Mouse (Mus musculus): Measurements from ENCODE around the gene Rcan1.

Rcan1 gene

GRCm38 (mm10) chr16:92383412-92383811, 87.3 kb downstream of the Rcan1 start:
- in situ Hi-C loops (cut with MboI; ENCODE audit: low pct_unique_long_range_greater_than_20kb in 1 of 2, low sequenced_read_pairs in 2 of 2, unreplicated experiment in 1 of 2) = loop anchor here in 1 of 2 experiments (10.0 kb wide), 1 partner anchor 61 kb away; no protein-coding TSS in a partner anchor

DNA sequence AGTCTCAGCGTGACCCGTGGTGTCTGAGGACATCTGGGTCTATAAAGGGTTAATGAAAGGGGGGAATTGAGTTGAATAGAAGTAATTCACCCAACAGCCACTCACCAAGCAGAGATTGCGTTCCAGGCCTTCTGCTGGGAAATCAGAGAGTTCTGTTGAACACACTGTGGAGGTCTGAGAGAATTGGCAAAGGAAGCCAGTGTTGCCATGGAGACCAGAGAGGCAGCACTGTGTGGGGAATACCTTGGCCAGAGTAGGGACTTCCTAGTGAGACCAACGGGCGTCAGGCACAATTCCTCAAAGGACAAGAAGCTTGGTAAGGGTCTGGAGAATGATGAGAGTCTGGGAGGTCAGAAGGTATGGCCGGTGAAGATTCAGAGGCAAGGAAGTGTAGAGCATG, 88.2 kb downstream of the Rcan1 start:
- in situ Hi-C loops (cut with MboI; ENCODE audit: low pct_unique_long_range_greater_than_20kb in 1 of 2, low sequenced_read_pairs in 2 of 2, unreplicated experiment in 1 of 2) = loop anchor here in 1 of 2 experiments (10.0 kb wide), 1 partner anchor 62 kb away; no protein-coding TSS in a partner anchor

DNA sequence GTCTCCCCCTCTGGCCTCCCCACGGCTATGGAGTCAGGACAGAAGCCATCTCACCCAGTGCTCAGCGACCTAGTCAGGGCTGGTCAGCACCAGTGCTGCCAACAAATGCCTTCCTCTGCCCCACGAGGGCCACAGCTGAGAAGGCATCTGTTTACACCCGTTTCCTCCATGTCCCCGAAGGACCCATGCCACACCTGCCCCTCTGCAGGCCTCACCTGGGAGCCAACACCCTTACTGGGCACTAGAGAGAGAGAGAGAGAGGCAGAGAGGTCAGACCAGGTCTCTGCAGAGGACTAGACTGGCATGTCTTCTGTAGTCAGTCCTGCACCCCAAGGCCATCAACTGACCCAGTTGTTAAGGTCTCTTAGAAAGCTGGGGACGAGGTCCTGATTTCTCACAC, 89.6 kb downstream of the Rcan1 start:
- in situ Hi-C loops (cut with MboI; ENCODE audit: low pct_unique_long_range_greater_than_20kb in 1 of 2, low sequenced_read_pairs in 2 of 2, unreplicated experiment in 1 of 2) = loop anchor here in 1 of 2 experiments (10.0 kb wide), 1 partner anchor 64 kb away; no protein-coding TSS in a partner anchor

DNA sequence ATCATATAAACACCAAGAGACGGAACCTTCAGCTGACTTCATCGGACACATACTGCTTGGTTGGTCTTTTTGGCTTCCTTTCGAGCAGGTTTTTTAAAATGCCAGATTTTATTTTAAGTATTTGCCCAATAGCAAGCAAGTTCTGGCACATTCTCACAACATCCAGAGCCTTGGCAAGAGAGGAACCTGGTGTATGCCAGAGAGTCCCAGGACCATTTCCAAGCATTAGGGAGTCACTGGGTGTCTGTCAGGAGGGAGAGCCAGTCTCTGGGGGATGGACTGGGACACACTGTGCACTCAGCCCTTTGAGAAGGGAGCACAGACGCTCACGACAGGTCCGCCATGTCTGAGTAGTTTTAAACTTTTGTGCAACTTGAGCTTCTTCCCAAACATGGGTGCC, 93.7 kb downstream of the Rcan1 start:
- in situ Hi-C loops (cut with MboI; ENCODE audit: low pct_unique_long_range_greater_than_20kb in 1 of 2, low sequenced_read_pairs in 2 of 2, unreplicated experiment in 1 of 2) = loop anchor here in 1 of 2 experiments (10.0 kb wide), 1 partner anchor 108 kb away; the partner anchor contains the start of gene Clic6

DNA sequence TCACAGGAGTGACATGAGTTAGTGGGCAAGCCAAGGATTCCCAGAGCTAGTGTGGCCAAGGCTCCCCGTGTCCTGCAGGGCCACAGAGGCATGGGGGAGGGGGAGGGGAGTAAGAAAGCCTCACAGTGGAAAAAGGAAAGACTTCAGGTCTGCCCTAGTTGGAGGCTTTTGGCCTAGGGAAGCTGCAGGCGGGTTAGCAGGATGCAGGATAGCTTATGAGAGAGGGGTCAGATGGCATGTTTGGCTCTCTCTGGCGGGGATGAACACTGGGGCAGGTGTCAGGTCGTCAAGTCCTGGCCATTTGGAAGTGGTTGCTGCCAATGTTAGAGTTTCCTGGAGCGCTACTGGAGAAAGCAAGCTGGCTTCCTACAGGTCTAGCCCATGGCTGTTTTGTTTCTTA, 99.0 kb downstream of the Rcan1 start:
- in situ Hi-C loops (cut with MboI; ENCODE audit: low pct_unique_long_range_greater_than_20kb in 1 of 2, low sequenced_read_pairs in 2 of 2, unreplicated experiment in 1 of 2) = loop anchor here in 1 of 2 experiments (10.0 kb wide), 1 partner anchor 113 kb away; the partner anchor contains the start of gene Clic6

- in situ Hi-C loops (cut with MboI; ENCODE audit: low pct_unique_long_range_greater_than_20kb in 1 of 2, low sequenced_read_pairs in 2 of 2, unreplicated experiment in 1 of 2) = no loop called here
Measured at GRCm38 (mm10) chr16:92369260-92369659, 101.4 kb downstream of the Rcan1 start.

DNA sequence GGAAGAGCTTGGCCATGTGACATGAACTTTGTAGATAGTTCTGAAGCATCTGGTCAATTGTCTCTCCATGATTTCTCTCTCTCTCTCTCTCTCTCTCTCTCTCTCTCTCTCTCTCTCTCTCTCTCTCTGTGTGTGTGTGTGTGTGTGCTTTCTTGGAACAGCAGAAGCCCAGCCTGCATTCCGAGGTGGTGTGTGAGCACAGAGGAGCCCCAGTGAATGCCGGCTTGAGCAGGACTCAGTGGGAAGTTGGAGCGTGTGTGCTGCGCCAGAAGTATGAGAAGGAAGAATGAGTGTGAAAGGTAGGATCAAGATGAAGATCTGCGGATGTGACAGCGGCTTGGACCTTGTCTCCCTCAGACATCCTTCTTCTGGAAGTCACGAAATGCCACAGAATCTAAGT, 105.2 kb downstream of the Rcan1 start:
- in situ Hi-C loops (cut with MboI; ENCODE audit: low pct_unique_long_range_greater_than_20kb in 1 of 2, low sequenced_read_pairs in 2 of 2, unreplicated experiment in 1 of 2) = no loop called here

- in situ Hi-C loops (cut with MboI; ENCODE audit: low pct_unique_long_range_greater_than_20kb in 1 of 2, low sequenced_read_pairs in 2 of 2, unreplicated experiment in 1 of 2) = no loop called here
Measured at GRCm38 (mm10) chr16:92360711-92361110, 110.0 kb downstream of the Rcan1 start.

- in situ Hi-C loops (cut with MboI; ENCODE audit: low pct_unique_long_range_greater_than_20kb in 1 of 2, low sequenced_read_pairs in 2 of 2, unreplicated experiment in 1 of 2) = no loop called here
Measured at GRCm38 (mm10) chr16:92359229-92359628, 111.4 kb downstream of the Rcan1 start, which contains the start of gene Kcne1. Gene Kcne1 (minus strand): TSS chr16:92359468.

DNA sequence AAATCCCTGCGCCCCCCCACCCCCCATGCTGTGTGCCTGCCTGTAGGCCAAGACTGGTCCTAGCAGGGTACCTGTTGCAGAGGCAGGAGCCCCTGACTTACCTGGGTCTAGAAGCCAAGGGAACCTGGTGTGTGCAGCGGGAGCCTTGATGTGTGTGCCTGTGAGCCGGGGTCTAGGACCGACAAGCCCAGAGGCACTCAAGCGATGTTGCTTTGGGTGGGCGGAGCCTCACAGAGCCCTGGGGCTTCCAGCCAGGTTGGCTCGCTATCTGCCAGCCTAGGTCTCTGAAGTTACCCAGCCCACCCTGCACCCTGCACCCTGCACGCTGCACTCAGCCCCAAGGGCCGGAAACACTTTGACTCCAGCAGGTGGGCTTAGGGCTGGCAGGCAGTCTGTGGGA, 111.9 kb downstream of the Rcan1 start:
- in situ Hi-C loops (cut with MboI; ENCODE audit: low pct_unique_long_range_greater_than_20kb in 1 of 2, low sequenced_read_pairs in 2 of 2, unreplicated experiment in 1 of 2) = no loop called here

GRCm38 (mm10) chr16:92357566-92357965, 113.1 kb downstream of the Rcan1 start:
- in situ Hi-C loops (cut with MboI; ENCODE audit: low pct_unique_long_range_greater_than_20kb in 1 of 2, low sequenced_read_pairs in 2 of 2, unreplicated experiment in 1 of 2) = no loop called here

GRCm38 (mm10) chr16:92357023-92357422, 113.6 kb downstream of the Rcan1 start:
- in situ Hi-C loops (cut with MboI; ENCODE audit: low pct_unique_long_range_greater_than_20kb in 1 of 2, low sequenced_read_pairs in 2 of 2, unreplicated experiment in 1 of 2) = no loop called here

DNA sequence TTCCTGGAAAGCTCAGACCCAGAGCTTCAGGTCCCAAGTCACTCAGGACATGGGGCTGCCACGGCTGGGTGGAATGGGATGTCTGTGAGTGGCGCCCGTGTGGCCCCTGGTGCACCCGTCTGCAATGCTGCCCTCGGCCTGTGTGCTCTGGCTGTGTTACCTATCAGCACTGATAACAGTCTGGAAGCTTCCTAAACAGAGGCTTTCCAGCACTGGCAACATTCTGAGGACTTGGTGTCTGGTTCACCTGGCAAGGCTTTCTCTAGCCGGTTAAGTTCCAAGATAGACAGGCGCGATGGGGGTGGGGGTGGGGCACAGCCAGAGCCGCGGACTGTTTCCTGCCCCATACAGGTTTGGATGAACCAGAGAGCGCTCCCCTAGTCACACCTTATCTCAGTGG, 114.7 kb downstream of the Rcan1 start:
- in situ Hi-C loops (cut with MboI; ENCODE audit: low pct_unique_long_range_greater_than_20kb in 1 of 2, low sequenced_read_pairs in 2 of 2, unreplicated experiment in 1 of 2) = no loop called here

GRCm38 (mm10) chr16:92355366-92355765, 115.3 kb downstream of the Rcan1 start:
- in situ Hi-C loops (cut with MboI; ENCODE audit: low pct_unique_long_range_greater_than_20kb in 1 of 2, low sequenced_read_pairs in 2 of 2, unreplicated experiment in 1 of 2) = no loop called here

DNA sequence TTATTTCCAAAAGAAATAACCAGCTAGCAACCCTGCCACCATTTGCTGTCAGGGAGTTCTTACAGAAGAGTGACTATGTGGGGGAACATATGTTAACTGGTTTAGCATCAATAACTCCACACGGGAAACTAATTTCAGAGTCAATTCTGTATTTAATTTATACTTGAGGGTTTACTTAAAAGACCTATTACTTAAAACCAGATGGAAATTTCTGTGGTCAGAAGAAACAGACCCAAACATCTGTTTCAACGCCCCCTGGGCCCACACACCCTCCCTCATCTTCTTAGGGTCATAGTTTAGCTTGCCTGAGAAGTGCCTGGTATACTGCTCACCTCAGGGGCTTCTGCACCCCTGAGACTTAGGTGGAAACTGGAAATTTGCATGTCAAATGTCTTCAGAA, 116.8 kb downstream of the Rcan1 start:
- in situ Hi-C loops (cut with MboI; ENCODE audit: low pct_unique_long_range_greater_than_20kb in 1 of 2, low sequenced_read_pairs in 2 of 2, unreplicated experiment in 1 of 2) = no loop called here

- in situ Hi-C loops (cut with MboI; ENCODE audit: low pct_unique_long_range_greater_than_20kb in 1 of 2, low sequenced_read_pairs in 2 of 2, unreplicated experiment in 1 of 2) = no loop called here
Measured at GRCm38 (mm10) chr16:92353295-92353694, 117.4 kb downstream of the Rcan1 start.

GRCm38 (mm10) chr16:92348941-92349340, 121.7 kb downstream of the Rcan1 start:
- in situ Hi-C loops (cut with MboI; ENCODE audit: low pct_unique_long_range_greater_than_20kb in 1 of 2, low sequenced_read_pairs in 2 of 2, unreplicated experiment in 1 of 2) = no loop called here

GRCm38 (mm10) chr16:92346297-92346916, 124.3 kb downstream of the Rcan1 start:
- in situ Hi-C loops (cut with MboI; ENCODE audit: low pct_unique_long_range_greater_than_20kb in 1 of 2, low sequenced_read_pairs in 2 of 2, unreplicated experiment in 1 of 2) = no loop called here

DNA sequence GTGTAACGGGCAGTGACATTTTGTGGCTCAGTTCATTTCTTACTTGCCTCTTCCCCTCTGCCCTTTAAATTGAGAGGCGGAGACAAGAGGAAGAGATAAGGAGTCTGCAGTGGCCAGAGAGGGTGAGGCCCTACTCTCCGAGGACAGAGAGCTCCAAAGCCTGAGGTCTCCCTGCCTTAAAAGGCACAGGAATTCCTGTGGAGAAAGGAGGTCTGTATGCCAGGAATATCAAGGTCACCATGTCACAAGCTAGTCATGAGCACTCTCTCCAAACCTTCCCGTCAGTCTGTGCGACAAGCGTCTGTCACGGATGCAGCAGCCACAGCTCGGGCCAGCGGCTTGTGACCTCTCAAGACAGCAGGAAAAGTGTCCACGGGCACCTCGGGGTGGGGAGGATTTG, 125.5 kb downstream of the Rcan1 start:
- in situ Hi-C loops (cut with MboI; ENCODE audit: low pct_unique_long_range_greater_than_20kb in 1 of 2, low sequenced_read_pairs in 2 of 2, unreplicated experiment in 1 of 2) = no loop called here
